Mouse (Mus musculus): ENCODE results near the gene Jpt1. TPM values are rescaled to one million over a fixed set of nuclear protein-coding genes. Genes with fewer than 3 reads are reported as not detected.
"Not testable (repeated sequence)": the region's sequence is repeated elsewhere in the genome, so short reads cannot be mapped to it uniquely, and the experiment has no call there.

Gene Jpt1
- polyA plus RNA-seq (2016; fragmentation: Nextera tagmentation; extraction: Ambion mirVana): 1,008 and 1,026 TPM in 2 replicates

DNA sequence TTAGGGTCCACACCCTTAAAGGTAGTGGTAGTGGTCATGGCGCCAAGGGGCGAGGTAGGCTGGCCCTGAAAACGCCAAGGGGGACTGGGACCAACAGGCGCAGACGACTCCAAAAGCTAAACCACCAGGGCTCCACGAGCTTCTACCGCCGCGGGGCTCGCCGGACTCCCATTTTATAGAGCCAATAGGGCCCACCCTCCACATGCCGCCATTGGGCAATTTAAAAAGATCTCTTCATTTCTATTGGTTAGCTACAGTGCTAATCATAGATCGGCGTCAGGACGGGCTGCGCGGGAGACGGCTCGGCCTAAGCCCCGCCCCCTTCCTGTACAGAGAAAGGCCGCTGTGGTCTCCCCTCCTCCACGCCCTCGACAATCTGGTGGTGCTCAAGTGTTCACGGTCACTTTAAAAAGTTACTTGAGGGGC, at the start of gene Jpt1:
TSS of gene Jpt1 (minus strand) at position 150 of the 426 bp plus-strand sequence.
- Histone ChIP-seq H3K9me3 (no peaks in the 10 kb centered on the region), H3K36me3 (no peaks in the 10 kb centered on the region), H3K9ac (replicated peaks) (peak within 1 kb of the TSS; percentile 98), H3K4me3 (peak within 1 kb of the TSS; percentile 92), H3K4me2 (replicated peaks) (peak within 1 kb of the TSS; percentile 77), H3K4me1 (peaks cover 29% of the 10 kb centered on the region), H3K27me3 (no peaks in the 10 kb centered on the region), H3K27ac (replicated peaks) (peak within 1 kb of the TSS; percentile 81)
- ATAC-seq (ENCODE audit: low FRiP score, low read depth): peak; percentile 96
- WGBS: under 1% methylated on average over 24 of the region's 24 CpGs

DNA sequence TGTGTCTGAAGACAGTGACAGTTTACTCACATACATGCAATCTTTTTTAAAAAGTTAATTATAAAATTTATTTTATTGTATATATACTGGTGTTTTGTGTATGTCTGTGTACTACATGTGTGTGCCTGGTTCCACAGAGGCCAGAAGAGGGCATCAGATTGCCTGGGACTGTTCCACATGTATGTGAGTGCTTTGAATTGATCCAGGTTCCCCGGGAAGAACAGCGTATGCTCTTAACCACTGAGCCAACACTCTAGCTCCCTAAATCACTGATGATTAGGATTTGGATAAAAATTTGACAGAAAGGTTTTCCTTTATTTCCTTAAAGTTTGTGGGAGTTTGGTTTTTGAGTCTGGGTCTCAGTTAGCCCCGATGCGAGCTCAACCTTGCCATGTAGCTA, 49.2 kb upstream of the Jpt1 start:
- Histone ChIP-seq H3K27ac (replicated peaks) (peak overlapping the region; percentile 78), H3K4me2 (replicated peaks) (peak overlapping the region; percentile 86), H3K9ac (replicated peaks) (peak overlapping the region; percentile 83), H3K36me3 (peaks cover 23% of the 10 kb centered on the region), H3K4me1 (peaks cover 13% of the 10 kb centered on the region), H3K9me3 (no peaks in the 10 kb centered on the region), H3K27me3 (no peaks in the 10 kb centered on the region), H3K4me3 (peak overlapping the region; percentile 88)
- 0 out of 2 replicates have a peak, but pooled peaks have one; percentile 38 for ATAC-seq (ENCODE audit: low FRiP score, low read depth)
- 46% methylated on average over 4 of the region's 4 CpGs for WGBS

GRCm38 (mm10) chr11:115555717-115556116, 41.5 kb upstream of the Jpt1 start:
- Histone ChIP-seq H3K9me3 (no peaks in the 10 kb centered on the region), H3K4me3 (no peak overlapping the region), H3K27me3 (no peaks in the 10 kb centered on the region), H3K4me2 (replicated peaks) (no peak overlapping the region), H3K36me3 (no peaks in the 10 kb centered on the region), H3K27ac (replicated peaks) (no peak overlapping the region), H3K4me1 (no peaks in the 10 kb centered on the region), H3K9ac (replicated peaks) (no peak overlapping the region)
- 79% methylated on average over 17 of the region's 17 CpGs for WGBS
- ATAC-seq (ENCODE audit: low FRiP score, low read depth): no peak

GRCm38 (mm10) chr11:115552783-115553182, 38.6 kb upstream of the Jpt1 start:
- no peaks in the 10 kb centered on the region for H3K9me3 ChIP-seq
- no peak overlapping the region for H3K9ac ChIP-seq (replicated peaks)
- H3K4me3 ChIP-seq: no peak overlapping the region
- H3K27me3 ChIP-seq: no peaks in the 10 kb centered on the region
- H3K27ac ChIP-seq (replicated peaks): no peak overlapping the region
- WGBS: 56% methylated on average over 4 of the region's 4 CpGs
- no peak overlapping the region for H3K4me2 ChIP-seq (replicated peaks)
- ATAC-seq (ENCODE audit: low FRiP score, low read depth): no peak
- no peaks in the 10 kb centered on the region for H3K36me3 ChIP-seq
- no peaks in the 10 kb centered on the region for H3K4me1 ChIP-seq

DNA sequence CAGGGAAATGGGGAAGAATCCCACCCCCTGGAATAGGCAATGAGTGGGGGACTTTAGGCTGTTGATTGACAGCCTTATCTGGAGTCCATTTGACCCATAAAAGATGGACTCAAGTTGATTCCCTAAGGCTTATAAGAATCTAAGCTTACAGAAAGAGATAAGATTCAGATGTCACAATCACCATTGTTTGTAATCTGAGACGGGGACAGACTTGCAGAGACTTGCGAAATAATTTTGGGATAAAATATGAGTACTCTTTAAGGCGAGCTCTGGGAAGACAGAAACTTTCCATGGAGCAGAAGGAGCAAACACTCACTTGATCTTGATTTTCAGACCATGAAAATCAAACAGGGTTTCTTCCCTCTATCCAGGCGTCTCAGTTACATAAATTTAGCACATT, 29.4 kb upstream of the Jpt1 start:
- Histone ChIP-seq H3K9ac (replicated peaks) (no peak overlapping the region), H3K4me2 (replicated peaks) (no peak overlapping the region), H3K27me3 (peaks cover 12% of the 10 kb centered on the region), H3K4me3 (no peak overlapping the region), H3K36me3 (no peaks in the 10 kb centered on the region), H3K27ac (replicated peaks) (no peak overlapping the region), H3K9me3 (no peaks in the 10 kb centered on the region), H3K4me1 (no peaks in the 10 kb centered on the region)
- no peak for ATAC-seq (ENCODE audit: low FRiP score, low read depth)
- WGBS: 86% methylated on average over 4 of the region's 4 CpGs

DNA sequence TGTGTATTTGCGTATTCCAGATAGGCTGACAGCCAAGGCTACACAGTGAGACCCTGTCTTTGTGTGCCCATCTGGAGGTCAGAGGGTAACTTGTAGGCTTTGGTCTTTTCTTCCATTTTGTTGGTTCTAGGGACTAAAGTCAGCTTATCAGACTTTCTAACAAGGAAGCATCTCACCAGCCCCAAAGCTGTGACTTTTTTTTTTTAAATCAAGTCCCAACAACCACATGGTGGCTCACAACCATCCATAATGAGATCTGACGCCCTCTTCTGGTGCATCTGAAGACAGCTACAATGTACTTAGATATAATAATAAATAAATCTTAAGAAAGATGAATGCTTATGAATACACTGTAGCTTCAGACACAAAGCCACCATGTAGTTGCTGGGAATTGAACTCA, 23.9 kb upstream of the Jpt1 start:
- peaks cover 6% of the 10 kb centered on the region; the same call in 1 of the 2 replicates for H3K27me3 ChIP-seq
- H3K4me2 ChIP-seq (replicated peaks): no peak overlapping the region
- 44% methylated on average over 2 of the region's 2 CpGs for WGBS
- H3K36me3 ChIP-seq: peaks cover 6% of the 10 kb centered on the region
- H3K4me1 ChIP-seq: peaks cover 15% of the 10 kb centered on the region
- H3K4me3 ChIP-seq: no peak overlapping the region
- no peak overlapping the region for H3K27ac ChIP-seq (replicated peaks)
- no peak overlapping the region for H3K9ac ChIP-seq (replicated peaks)
- ATAC-seq (ENCODE audit: low FRiP score, low read depth): no peak
- H3K9me3 ChIP-seq: no peaks in the 10 kb centered on the region

DNA sequence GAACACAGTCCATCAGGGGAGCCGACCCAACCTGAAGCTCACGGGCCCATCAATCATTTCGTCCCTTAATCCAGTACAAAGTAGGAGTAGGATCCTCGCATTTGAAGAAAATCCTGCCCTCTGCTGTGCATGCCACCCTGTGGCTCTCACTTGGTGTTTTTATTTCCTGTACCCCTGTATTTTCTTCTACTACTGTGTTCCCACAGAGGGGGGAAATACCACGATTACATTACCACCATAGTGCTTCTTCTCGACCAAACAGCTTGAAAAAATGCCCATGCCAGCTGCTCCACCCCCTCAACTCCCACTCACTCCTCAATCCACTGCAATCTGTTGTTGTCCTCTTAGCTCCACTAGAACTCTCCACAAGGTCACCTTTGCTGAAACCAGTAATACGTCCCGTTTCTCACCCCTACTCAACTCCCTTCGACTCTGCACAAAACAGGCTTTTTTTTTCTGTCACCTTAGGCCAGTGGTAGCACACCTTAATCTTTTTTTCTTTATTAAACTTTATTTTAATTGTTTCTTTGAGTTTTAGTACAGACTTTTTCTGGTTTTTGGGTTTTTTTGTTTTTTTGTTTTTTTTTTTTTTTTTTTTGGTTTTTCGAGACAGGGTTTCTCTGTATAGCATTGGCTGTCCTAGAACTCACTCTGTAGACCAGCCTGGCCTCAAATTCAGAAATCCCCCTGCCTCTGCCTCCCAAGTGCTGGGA, 22.8 kb upstream of the Jpt1 start:
- no peak; the same call in 1 of the 2 replicates for ATAC-seq (ENCODE audit: low FRiP score, low read depth)
- Histone ChIP-seq H3K4me2 (replicated peaks) (peak overlapping the region; percentile 69), H3K27me3 (peaks cover 1% of the 10 kb centered on the region; the same call in 1 of the 2 replicates), H3K4me3 (peak overlapping the region; percentile 77), H3K27ac (replicated peaks) (peak overlapping the region; percentile 100), H3K9me3 (no peaks in the 10 kb centered on the region), H3K9ac (replicated peaks) (no peak overlapping the region), H3K4me1 (peaks cover 17% of the 10 kb centered on the region), H3K36me3 (peaks cover 16% of the 10 kb centered on the region)
- WGBS: 90% methylated on average over 10 of the region's 10 CpGs

GRCm38 (mm10) chr11:115536038-115536681, 22.0 kb upstream of the Jpt1 start, which contains the start of gene Sumo2:
Gene Sumo2, minus strand, starts transcription at chr11:115536276.
- Histone ChIP-seq H3K27ac (replicated peaks) (peak within 1 kb of the TSS; percentile 100), H3K9ac (replicated peaks) (peak within 1 kb of the TSS; percentile 90), H3K4me2 (replicated peaks) (peak within 1 kb of the TSS; percentile 69), H3K9me3 (no peaks in the 10 kb centered on the region), H3K4me1 (peaks cover 17% of the 10 kb centered on the region), H3K27me3 (no peaks in the 10 kb centered on the region), H3K36me3 (peaks cover 25% of the 10 kb centered on the region), H3K4me3 (peak within 1 kb of the TSS; percentile 77)
- peak; percentile 92 for ATAC-seq (ENCODE audit: low FRiP score, low read depth)
- WGBS: 2% methylated on average over 51 of the region's 70 CpGs

DNA sequence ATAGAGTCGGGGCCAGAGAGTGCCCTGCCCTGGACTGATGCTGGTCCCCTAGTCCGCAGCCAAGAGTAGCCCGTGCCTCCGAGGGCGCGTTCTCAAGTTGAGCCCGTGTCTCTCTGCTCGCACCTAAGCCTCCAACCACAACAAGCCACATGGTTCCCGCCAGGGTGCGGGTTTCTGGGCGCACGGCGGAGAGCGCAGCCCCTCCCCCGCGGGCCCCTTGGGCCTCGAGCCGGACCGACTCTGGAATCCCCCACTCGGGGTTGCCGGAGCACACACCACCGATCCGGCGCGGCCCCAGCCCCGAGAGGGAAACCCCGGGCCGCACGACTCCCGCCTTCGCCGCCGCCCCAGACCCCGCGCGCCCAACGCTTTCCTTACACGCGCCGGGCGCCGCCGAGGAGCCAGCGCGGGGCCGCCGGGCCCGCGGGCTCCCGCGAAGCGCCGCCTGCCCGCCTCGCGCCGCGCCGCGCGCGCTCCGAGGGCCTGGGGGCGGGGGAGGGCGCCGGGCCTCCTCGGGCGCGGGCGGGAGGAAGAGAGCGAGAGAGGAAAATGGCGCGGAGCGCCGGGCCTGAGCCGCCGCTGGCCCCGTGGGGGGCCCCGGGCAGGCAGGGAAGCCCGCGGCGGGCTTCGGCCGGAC, 21.3 kb upstream of the Jpt1 start:
- H3K9ac ChIP-seq (replicated peaks): peak overlapping the region; percentile 90
- under 1% methylated on average over 53 of the region's 84 CpGs for WGBS
- ATAC-seq (ENCODE audit: low FRiP score, low read depth): peak; percentile 71

GRCm38 (mm10) chr11:115534759-115535371, 20.7 kb upstream of the Jpt1 start:
- Histone ChIP-seq H3K4me1 (peaks cover 17% of the 10 kb centered on the region), H3K36me3 (peaks cover 34% of the 10 kb centered on the region), H3K4me2 (replicated peaks) (peak overlapping the region; percentile 69), H3K9ac (replicated peaks) (peak overlapping the region; percentile 90), H3K9me3 (no peaks in the 10 kb centered on the region), H3K27ac (replicated peaks) (peak overlapping the region; percentile 100), H3K4me3 (peak overlapping the region; percentile 77), H3K27me3 (no peaks in the 10 kb centered on the region)
- WGBS: 6% methylated on average over 11 of the region's 11 CpGs
- no peak for ATAC-seq (ENCODE audit: low FRiP score, low read depth)

More for the DNA sequence above, 21.3 kb upstream of the Jpt1 start:
- peaks cover 17% of the 10 kb centered on the region for H3K4me1 ChIP-seq
- H3K9me3 ChIP-seq: no peaks in the 10 kb centered on the region
- peak overlapping the region; percentile 69 for H3K4me2 ChIP-seq (replicated peaks)
- peak overlapping the region; percentile 100 for H3K27ac ChIP-seq (replicated peaks)
- no peaks in the 10 kb centered on the region for H3K27me3 ChIP-seq
- peaks cover 28% of the 10 kb centered on the region for H3K36me3 ChIP-seq
- H3K4me3 ChIP-seq: peak overlapping the region; percentile 77

DNA sequence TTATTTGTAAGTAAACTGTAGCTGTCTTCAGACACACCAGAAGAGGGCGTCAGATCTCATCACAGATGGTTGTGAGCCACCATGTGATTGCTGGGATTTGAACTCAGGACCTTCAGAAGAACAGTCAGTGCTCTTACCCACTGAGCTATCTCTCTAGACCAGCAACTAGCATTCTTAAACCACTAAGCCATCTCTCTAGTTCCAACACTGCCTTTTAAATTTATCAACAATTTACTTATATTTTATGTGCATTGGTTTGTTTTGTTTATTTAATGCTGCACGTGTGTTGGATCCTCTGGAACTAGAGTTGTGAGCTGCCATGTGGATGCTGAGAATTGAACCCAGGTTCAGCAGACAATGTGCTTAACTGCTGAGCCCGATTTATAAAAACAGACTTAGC, 12.3 kb upstream of the Jpt1 start:
- not testable (repeated sequence) for H3K27me3 ChIP-seq; H3K9me3 ChIP-seq; ATAC-seq (ENCODE audit: low FRiP score, low read depth); H3K4me1 ChIP-seq; H3K9ac ChIP-seq (replicated peaks); H3K4me3 ChIP-seq; H3K4me2 ChIP-seq (replicated peaks); H3K27ac ChIP-seq (replicated peaks)
- 89% methylated on average over 3 of the region's 3 CpGs for WGBS
- peaks cover 79% of the 10 kb centered on the region for H3K36me3 ChIP-seq

Data from midbrain, embryonic 12.5 days (tissue).